Mouse (Mus musculus): Measurements from ENCODE around the gene Mbnl2. TPM values are rescaled to one million over a fixed set of nuclear protein-coding genes. Genes with fewer than 3 reads are reported as not detected.

Gene Mbnl2
- polyA plus RNA-seq, 1 experiment from 2014 or later = 123 TPM

DNA sequence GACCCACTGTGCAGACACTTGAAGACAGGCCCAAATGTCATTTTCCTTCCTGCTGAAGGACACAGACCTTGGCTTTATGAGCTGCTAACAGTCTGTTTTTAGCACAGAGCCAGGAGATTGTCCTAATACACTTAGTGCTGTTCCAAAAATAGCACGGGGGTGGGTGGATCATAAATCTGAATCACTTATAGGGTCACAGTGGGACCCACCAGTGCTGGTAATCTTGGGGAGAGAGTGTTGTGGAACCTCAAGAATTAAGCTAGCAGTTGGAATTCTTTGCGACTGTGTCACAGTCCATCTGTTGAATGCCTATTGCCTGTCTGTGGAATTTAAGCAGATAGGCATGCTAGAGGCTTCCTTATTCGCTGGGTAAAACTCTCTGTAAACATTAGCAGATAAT is 24.2 kb downstream of the Mbnl2 start:
- peak overlapping the region; percentile 89 for H3K27ac ChIP-seq
- no peak overlapping the region for H3K4me3 ChIP-seq
- H3K36me3 ChIP-seq = no peaks in the 10 kb centered on the region
- H3K9me3 ChIP-seq (replicated peaks) = no peaks in the 10 kb centered on the region
- H3K4me1 ChIP-seq (replicated peaks) = peaks cover 82% of the 10 kb centered on the region
- 12% methylated on average over 3 of the region's 3 CpGs for WGBS
- peak; percentile 58 for ATAC-seq (replicated peaks; ENCODE audit: insufficient number of reproducible peaks, insufficient read depth, low FRiP score, low read depth)
- H3K4me2 ChIP-seq = peak overlapping the region; percentile 39
- no peaks in the 10 kb centered on the region for H3K27me3 ChIP-seq
- H3K9ac ChIP-seq = no peak overlapping the region; the same call in 1 of the 2 replicates

DNA sequence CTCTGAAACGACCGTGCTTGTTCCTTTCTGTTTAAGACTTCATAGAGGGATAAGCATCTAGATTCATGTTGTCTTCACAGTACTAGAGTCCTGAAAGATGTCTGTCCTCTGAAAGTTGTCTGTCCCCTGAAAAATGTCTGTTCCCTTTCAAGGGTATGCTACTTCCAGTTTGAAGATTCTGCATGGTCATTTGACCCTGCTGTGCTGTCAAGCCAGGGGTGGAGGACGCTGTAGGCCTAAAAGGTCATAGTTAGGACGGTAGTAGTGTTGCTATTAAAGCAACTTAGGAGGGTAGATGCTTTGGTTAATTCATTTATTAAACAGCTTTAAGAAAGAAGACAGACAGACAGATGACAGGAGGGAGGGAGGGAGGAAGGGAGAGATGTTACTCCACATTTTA is 24.7 kb downstream of the Mbnl2 start:
- peaks cover 79% of the 10 kb centered on the region for H3K4me1 ChIP-seq (replicated peaks)
- H3K4me3 ChIP-seq = no peak overlapping the region
- H3K27me3 ChIP-seq = no peaks in the 10 kb centered on the region
- no peak for ATAC-seq (replicated peaks; ENCODE audit: insufficient number of reproducible peaks, insufficient read depth, low FRiP score, low read depth)
- 32% methylated on average over 4 of the region's 4 CpGs for WGBS
- H3K36me3 ChIP-seq = no peaks in the 10 kb centered on the region
- H3K27ac ChIP-seq = peak overlapping the region; percentile 89
- no peak overlapping the region for H3K9ac ChIP-seq
- no peaks in the 10 kb centered on the region for H3K9me3 ChIP-seq (replicated peaks)
- peak overlapping the region; percentile 39 for H3K4me2 ChIP-seq

DNA sequence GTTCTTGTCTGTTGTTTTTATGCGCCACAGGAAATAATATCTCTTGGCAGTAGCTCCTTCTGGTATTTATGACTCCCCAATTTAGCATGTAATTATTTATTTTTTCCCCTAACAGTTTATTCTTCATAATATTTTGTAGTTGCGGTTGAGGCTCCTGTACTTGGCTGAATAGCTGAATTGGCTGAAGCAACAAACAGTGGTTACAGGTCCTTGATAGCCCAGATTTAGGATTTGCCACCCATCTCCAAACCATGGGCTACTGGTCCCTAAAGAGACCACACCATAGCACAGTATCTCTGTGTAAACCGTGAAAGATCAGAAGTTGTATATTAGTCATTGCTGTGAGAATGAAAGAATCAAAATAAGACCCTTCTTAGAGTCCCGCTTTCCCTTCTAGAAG is 25.3 kb downstream of the Mbnl2 start:
- Histone ChIP-seq H3K27me3 (no peaks in the 10 kb centered on the region), H3K4me2 (no peak overlapping the region), H3K4me1 (replicated peaks) (peaks cover 73% of the 10 kb centered on the region), H3K27ac (peak overlapping the region; percentile 89), H3K36me3 (no peaks in the 10 kb centered on the region), H3K9ac (no peak overlapping the region), H3K4me3 (no peak overlapping the region), H3K9me3 (replicated peaks) (no peaks in the 10 kb centered on the region)
- WGBS = 81% methylated on average over 4 of the region's 4 CpGs
- no peak for ATAC-seq (replicated peaks; ENCODE audit: insufficient number of reproducible peaks, insufficient read depth, low FRiP score, low read depth)

DNA sequence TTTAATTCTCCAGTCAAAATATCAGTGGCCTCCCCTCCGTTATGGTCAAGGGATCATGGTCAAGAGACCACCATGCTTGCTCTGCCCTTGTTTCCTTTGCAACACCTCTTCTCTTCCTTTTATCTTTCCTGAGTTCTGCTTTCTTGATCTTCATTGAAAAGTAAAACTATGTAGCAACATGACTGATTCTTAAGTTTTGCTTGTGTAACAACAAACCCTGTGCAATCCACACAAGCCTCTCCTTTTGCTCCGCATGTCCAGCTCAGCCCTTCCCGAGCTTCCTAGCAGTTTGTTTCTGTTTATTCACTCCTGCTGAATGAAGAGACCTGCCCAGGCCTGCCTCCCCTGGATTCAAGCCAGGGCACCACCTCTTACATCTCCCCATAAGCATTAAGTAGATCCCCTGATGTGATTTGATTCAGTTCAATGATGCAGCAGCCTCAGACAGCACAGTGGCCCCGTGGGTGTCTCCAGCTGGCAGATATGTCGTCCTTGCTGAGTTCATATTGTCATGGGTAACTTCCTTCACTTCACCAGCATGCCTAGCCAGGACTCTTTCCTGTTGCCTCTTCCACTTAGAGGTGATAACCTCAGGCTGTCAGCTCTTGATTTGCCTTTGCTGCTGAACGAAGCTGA is 27.6 kb downstream of the Mbnl2 start:
- no peaks in the 10 kb centered on the region for H3K27me3 ChIP-seq
- no peak overlapping the region for H3K9ac ChIP-seq
- 16% methylated on average over 6 of the region's 6 CpGs for WGBS
- H3K36me3 ChIP-seq = no peaks in the 10 kb centered on the region
- H3K27ac ChIP-seq = peak overlapping the region; percentile 80
- H3K4me2 ChIP-seq = peak overlapping the region; percentile 11
- ATAC-seq (replicated peaks; ENCODE audit: insufficient number of reproducible peaks, insufficient read depth, low FRiP score, low read depth) = peak; percentile 33; the same call in 1 of the 2 replicates
- H3K4me1 ChIP-seq (replicated peaks) = peaks cover 68% of the 10 kb centered on the region
- H3K4me3 ChIP-seq = no peak overlapping the region
- H3K9me3 ChIP-seq (replicated peaks) = no peaks in the 10 kb centered on the region

DNA sequence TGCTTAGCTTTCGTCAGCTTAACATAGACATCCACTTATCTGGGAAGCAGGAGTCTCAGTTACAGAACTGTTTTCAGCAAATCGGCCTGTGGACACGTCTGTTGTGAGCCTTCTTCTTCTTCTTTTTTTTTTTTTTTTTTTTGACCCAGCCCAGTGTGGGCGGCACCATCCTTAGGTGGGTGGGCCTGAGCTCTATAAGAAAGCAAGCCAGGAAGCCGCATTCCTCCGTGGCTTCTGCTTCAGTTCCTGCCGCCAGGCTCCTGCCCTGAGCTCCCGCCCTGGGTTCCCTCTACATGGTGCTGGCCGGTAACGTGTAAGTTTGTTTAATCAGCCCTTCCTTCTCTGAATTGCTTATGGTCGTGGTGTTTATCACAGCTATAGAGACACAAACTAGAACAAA is 30.8 kb downstream of the Mbnl2 start:
- no peak overlapping the region for H3K27ac ChIP-seq
- WGBS = 65% methylated on average over 11 of the region's 11 CpGs
- H3K4me3 ChIP-seq = no peak overlapping the region
- H3K9me3 ChIP-seq (replicated peaks) = no peaks in the 10 kb centered on the region
- no peak overlapping the region for H3K4me2 ChIP-seq
- no peaks in the 10 kb centered on the region for H3K36me3 ChIP-seq
- peaks cover 71% of the 10 kb centered on the region for H3K4me1 ChIP-seq (replicated peaks)
- no peak for ATAC-seq (replicated peaks; ENCODE audit: insufficient number of reproducible peaks, insufficient read depth, low FRiP score, low read depth)
- H3K9ac ChIP-seq = no peak overlapping the region
- no peaks in the 10 kb centered on the region for H3K27me3 ChIP-seq

DNA sequence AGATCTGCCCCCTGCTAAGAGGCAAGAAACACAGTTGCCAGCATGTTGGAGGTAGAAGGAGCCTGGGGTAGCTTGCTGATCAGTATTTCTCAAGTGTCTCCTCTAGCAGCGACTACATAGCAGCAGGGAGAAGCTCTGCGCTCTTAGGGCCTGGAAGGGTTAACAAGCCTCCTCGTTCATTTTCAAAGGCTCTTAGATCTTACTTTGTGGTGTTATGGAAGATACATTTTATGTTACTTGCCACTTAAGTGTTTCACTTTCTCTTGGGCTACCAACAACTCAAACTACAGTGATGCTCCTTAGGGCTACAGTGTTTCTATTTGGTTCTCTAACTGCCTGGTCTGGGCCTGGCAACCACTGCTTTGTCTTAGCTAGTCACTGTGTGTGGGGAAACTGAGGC is 31.9 kb downstream of the Mbnl2 start:
- no peaks in the 10 kb centered on the region for H3K9me3 ChIP-seq (replicated peaks)
- H3K4me3 ChIP-seq = no peak overlapping the region
- peaks cover 77% of the 10 kb centered on the region for H3K4me1 ChIP-seq (replicated peaks)
- H3K27ac ChIP-seq = peak overlapping the region; percentile 68
- ATAC-seq (replicated peaks; ENCODE audit: insufficient number of reproducible peaks, insufficient read depth, low FRiP score, low read depth) = no peak
- no peaks in the 10 kb centered on the region for H3K27me3 ChIP-seq
- H3K36me3 ChIP-seq = no peaks in the 10 kb centered on the region
- 63% methylated on average over 3 of the region's 3 CpGs for WGBS
- H3K9ac ChIP-seq = no peak overlapping the region
- no peak overlapping the region for H3K4me2 ChIP-seq

DNA sequence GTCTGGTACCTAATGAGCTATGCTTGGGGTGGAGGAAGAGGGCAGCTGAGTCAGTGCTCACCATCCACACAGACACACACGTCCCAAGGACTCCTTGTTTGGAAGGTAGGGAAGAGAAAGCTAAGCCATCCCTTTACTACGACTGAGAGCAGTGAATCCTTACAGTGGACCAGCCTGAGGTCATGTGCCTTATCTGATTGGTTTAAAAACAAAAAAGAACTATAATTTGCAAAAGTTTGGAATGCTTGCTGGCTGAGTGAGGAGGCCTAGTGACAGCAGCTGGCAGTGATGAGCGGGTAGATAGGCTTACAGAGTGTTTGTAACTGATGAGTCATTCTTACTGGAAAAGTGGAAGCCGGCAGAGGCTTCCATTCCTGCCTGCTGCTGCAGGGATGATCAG is 32.5 kb downstream of the Mbnl2 start:
- Histone ChIP-seq H3K4me3 (no peak overlapping the region), H3K27me3 (no peaks in the 10 kb centered on the region), H3K9me3 (replicated peaks) (no peaks in the 10 kb centered on the region), H3K36me3 (no peaks in the 10 kb centered on the region), H3K4me1 (replicated peaks) (peaks cover 77% of the 10 kb centered on the region), H3K9ac (no peak overlapping the region; the same call in 1 of the 2 replicates), H3K4me2 (no peak overlapping the region), H3K27ac (peak overlapping the region; percentile 68)
- no peak for ATAC-seq (replicated peaks; ENCODE audit: insufficient number of reproducible peaks, insufficient read depth, low FRiP score, low read depth)
- WGBS = 20% methylated on average over 4 of the region's 4 CpGs

DNA sequence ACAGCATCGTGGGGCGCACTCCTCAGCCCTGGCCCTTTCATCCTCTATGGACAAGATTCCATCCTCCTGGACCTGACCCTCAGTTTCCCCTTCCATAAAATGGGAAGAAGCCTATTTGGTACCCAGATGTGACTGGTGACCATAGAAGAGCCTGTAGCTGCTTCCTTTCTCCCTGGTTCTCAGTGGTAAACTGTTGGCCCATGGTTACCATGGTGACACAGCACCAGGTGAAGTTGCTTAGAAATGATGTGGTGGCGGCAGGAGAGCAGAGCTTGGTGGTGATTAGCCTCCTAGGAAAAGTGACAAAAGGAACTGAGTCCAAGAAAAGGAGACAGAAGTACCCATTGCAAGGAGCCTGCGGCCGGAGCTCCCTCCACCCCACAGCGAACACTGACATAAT is 34.2 kb downstream of the Mbnl2 start:
- no peak overlapping the region for H3K4me2 ChIP-seq
- H3K4me3 ChIP-seq = no peak overlapping the region
- no peak overlapping the region for H3K27ac ChIP-seq
- H3K27me3 ChIP-seq = no peaks in the 10 kb centered on the region
- no peaks in the 10 kb centered on the region for H3K36me3 ChIP-seq
- H3K9ac ChIP-seq = no peak overlapping the region
- ATAC-seq (replicated peaks; ENCODE audit: insufficient number of reproducible peaks, insufficient read depth, low FRiP score, low read depth) = no peak
- no peaks in the 10 kb centered on the region for H3K9me3 ChIP-seq (replicated peaks)
- peaks cover 75% of the 10 kb centered on the region for H3K4me1 ChIP-seq (replicated peaks)
- 89% methylated on average over 6 of the region's 6 CpGs for WGBS

DNA sequence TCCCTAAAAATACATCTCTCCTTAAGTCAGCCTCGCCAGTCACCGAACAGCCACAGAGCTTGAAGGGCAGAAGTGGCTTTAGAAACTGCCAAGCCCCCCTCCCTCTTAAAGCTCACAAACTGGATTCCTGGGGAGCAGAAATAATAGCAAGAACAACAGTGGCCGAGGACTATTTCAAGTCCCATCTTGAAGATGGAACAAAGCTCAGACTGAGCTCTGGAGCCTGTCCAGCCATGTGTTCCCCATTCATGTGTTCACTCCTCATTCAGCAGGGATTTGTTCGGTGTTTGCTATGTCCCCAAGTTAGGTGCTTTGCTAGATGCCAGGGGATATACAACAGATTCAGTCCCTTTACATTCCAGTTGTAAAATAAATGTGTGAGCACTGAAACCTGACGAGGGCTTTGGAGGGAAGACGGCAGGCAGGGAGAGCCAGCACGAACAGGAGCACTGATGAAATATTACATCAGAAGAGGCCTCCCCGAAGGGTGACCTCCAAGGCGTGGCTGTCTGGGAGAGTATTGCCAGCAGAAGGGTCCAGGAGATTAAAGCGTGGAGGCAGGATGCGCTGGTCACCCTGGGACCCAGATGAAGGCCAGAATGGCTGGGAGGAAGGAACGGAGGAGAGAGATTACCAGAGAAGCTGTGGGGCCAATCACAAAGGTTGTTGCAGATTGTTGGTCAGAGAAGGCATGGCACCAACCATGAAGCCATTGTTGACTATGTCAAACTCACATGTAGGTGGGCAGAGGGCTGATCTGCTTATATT is 36.0 kb downstream of the Mbnl2 start:
- ATAC-seq (replicated peaks; ENCODE audit: insufficient number of reproducible peaks, insufficient read depth, low FRiP score, low read depth) = no peak
- Histone ChIP-seq H3K9me3 (replicated peaks) (no peaks in the 10 kb centered on the region), H3K36me3 (no peaks in the 10 kb centered on the region), H3K27me3 (no peaks in the 10 kb centered on the region), H3K4me1 (replicated peaks) (peaks cover 78% of the 10 kb centered on the region), H3K4me2 (peak overlapping the region; percentile 46), H3K4me3 (no peak overlapping the region), H3K27ac (peak overlapping the region; percentile 79), H3K9ac (no peak overlapping the region; the same call in 1 of the 2 replicates)
- 34% methylated on average over 12 of the region's 12 CpGs for WGBS

DNA sequence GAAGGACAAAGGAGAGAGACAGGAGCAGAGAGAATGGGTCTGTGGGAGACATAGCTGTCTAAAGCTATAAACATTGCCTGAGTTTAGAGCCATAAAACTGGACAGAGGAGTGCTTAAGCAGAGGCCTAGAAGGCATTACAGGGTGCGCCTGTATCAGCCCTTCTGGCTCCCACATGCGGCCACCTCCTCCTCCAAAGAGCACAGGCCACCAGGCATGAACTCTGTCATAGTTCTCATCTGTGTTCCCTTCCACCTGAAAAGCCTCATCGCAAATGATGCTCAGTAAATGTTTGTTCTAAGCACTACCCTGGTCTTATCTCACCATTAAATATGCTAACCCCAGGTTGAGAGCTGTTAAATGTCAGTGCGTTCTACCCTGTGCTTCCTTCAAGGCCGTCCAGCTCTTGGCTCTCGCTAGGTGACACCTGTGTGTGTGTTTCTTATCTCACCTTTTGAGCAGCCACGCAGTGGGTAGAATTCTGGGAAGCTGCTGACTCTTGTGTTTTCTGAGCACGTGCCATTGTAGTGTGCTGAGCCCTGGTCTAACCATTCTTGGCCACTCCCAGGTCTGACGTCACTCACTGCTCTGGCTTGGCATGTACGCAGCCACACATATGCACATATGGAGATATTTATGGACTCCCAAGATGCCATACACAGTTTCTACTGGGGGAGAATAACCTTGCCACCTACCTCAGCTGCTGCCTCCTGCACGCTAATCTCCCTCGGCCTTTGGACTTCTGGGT is 37.4 kb downstream of the Mbnl2 start:
- H3K27ac ChIP-seq = peak overlapping the region; percentile 48
- no peak overlapping the region for H3K4me3 ChIP-seq
- H3K9ac ChIP-seq = no peak overlapping the region
- H3K36me3 ChIP-seq = no peaks in the 10 kb centered on the region
- no peaks in the 10 kb centered on the region for H3K27me3 ChIP-seq
- 52% methylated on average over 12 of the region's 12 CpGs for WGBS
- no peaks in the 10 kb centered on the region for H3K9me3 ChIP-seq (replicated peaks)
- H3K4me1 ChIP-seq (replicated peaks) = peaks cover 67% of the 10 kb centered on the region
- 0 out of 2 replicates have a peak overlapping the region, but pooled peaks have one; percentile 2 for H3K4me2 ChIP-seq
- peak; percentile 59 for ATAC-seq (replicated peaks; ENCODE audit: insufficient number of reproducible peaks, insufficient read depth, low FRiP score, low read depth)

DNA sequence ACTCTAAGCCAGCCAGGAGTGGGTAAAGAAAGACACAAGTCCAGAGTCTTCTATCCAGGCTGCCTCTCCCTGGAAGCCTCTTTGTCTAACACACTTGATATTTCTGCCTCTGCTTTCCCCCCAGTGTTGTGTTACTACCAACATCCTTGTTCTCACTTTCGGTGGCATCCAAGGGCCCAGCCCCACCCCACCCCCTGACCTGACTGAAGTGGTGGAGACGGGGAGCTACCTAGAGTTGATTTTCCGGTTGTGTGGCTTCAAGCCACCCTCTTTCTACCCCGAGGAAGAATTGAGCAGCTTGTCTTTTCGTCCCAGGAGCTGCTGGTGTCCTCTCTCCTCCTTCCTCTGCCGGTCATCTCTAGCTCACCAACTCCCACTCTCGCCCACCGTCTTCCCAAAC is 38.0 kb downstream of the Mbnl2 start:
- no peak overlapping the region for H3K9ac ChIP-seq
- H3K36me3 ChIP-seq = no peaks in the 10 kb centered on the region
- H3K27ac ChIP-seq = peak overlapping the region; percentile 48
- 68% methylated on average over 8 of the region's 8 CpGs for WGBS
- peaks cover 64% of the 10 kb centered on the region for H3K4me1 ChIP-seq (replicated peaks)
- H3K27me3 ChIP-seq = no peaks in the 10 kb centered on the region
- no peak for ATAC-seq (replicated peaks; ENCODE audit: insufficient number of reproducible peaks, insufficient read depth, low FRiP score, low read depth)
- H3K4me3 ChIP-seq = no peak overlapping the region
- H3K9me3 ChIP-seq (replicated peaks) = no peaks in the 10 kb centered on the region
- H3K4me2 ChIP-seq = no peak overlapping the region
